Mouse (Mus musculus) activated CD4-positive, CD25-positive, alpha-beta regulatory T cell, adult 4 months (primary cell): ENCODE data around the gene Crim1. TPM values are rescaled to one million over a fixed set of nuclear protein-coding genes. Genes with fewer than 3 reads are reported as not detected.
A peak's percentile ranks its signal among the peaks of the same experiment; 100 is the strongest.

Source experiments
- ATAC-seq: one replicate; pipeline ENCODE4 v1.8.0; 2017
- polyA plus RNA-seq, 2 experiments: library from polyadenylated mRNA; unstranded; fragments of 100-300 nt; shearing (Covaris generic); gene quantifications; one replicate each; pipeline ENCODE4 v1.2.1; 2017

The Crim1 gene
- polyA plus RNA-seq, 2 experiments from 2014 or later = 5.6 to 7.7 TPM

DNA sequence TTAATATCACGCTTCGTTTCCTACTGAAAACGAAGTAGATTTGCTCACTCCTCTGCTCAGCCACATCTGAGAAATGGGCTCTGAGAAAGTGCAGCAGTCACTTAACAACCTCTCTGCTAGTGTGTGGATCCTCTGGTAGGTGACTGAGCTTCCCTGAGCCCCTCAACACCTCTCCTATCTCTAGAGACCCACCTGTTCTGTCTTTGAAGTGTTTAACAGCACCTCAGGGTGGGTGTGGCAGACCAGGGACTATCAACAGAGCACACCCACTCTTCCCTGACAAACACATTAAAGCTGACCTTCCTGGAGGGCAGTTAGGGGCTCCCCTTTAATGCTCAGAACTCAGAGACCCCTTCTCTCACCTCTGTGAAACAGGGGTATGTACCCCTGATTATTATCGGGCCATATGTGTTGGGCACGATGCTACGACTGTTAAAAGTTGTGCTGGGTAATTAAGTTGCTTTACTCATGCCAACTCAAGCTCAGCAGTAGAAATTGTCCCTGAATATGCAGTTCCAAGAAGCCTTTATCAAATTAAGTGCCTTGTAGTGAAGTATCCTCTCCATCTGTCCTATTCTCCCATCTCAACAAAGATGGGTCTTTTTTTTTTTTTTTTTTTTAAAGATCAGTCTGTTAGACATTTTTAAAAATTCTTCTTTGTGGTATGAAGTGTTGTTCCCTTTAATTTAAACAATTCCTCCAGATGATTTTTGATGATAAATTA is 90.3 kb downstream of the Crim1 start:
- ATAC-seq = no peak

DNA sequence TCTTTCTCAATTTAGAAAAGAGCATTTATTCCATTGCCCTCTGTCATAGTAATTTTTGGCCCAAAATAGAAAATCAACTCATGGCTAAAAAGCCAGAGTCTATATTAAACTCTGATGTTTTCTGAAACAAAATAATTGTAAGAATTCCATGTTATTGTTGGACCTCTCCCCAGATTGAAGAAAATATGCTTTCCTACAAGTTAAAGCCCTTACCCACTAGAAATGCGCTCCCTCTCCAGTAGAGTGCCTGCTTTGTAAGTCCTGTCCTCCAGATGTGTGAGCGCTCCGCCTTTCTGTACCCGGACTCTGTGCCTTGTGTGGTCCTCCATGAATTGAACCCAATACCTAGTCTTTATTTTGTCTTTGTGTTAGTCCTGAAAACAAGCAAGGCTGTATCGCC is 91.0 kb downstream of the Crim1 start:
- ATAC-seq = no peak

DNA sequence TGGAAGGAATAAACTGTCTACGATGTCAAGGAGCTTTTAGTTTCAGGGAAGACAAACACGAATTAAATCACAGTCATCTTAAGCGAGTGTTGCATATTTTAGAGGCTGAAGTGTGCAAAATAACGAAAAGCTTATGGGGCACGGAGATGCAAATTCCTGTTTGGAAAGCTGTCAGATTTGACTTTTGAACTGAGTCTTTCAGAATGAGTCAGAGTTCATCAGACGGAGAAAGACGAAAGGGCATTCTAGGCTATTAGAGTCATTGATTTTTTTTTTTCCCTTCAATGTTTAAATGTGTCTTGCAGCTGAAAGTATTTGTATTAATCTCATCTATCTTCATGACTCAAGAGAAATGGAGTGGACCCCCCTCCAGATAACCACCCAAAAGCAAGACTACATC is 92.3 kb downstream of the Crim1 start:
- ATAC-seq = no peak

DNA sequence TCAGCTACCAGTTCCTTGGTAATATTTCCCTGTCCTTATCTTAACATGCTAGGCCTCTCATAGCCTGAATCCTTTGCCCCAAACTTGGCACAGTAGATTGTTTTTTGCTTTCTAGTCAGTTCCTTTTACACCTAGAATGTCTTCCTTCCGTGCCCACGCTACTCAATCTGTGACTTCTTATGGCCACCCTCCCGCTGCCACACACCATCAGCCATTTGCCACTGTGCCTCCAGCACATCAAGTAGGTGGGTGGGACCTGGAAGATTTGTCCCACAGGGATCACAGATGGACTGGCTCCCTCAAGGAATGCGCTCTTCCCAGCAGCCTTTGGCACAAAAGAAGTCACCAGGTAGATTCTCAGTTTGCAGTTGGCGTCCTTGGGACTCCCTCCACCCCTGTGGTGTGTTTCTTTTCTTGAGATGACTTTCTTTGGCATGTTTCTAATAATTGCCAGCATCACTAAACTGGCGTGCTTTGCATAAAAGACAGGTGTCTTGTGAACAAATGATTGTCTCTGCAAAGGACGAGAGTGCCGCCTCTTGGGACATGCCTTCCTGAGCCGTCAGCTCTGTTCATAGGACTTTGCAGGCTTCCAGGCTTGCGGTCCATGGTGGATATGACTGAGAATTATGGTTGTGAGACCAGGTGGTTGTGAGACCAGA is 92.9 kb downstream of the Crim1 start:
- no peak for ATAC-seq

DNA sequence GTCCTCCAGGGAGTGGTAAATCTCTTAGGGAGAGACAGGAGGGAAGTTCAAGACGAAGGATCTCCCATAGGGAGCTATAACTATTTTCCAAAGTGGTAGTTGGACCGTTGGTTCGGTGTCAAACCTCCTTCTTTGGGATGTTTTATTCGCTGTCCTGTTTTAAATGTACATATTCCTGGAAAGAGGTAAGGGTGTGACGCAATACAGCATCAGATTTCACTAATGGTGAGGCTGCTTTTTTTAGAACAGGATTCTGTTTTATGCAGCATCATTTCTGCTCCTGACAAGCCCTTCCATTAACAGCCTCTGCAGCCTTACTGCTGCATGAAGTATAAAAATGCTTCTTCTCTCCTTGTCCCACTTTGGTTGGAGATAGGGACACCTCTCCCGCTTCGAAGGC is 95.9 kb downstream of the Crim1 start:
- ATAC-seq = no peak

DNA sequence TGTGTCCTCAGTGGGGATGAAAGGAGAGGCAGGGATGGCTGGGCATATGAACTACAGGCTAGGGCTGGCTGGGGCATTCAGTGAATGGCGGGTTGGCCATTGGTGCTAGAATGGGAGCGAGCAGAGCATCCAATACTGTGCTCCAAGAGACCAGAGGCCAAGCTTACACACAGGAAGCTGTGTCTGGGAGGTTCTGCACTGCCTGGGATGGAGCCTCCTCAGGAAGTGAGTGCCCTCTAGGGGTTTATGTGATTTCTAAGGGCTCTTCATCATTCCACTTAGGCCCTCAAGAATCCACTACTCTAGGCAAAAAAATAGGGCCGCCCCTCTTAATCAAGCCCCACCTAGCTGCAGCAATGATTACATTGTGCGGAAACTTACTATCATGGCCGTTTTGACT is 98.1 kb downstream of the Crim1 start:
- ATAC-seq = no peak

DNA sequence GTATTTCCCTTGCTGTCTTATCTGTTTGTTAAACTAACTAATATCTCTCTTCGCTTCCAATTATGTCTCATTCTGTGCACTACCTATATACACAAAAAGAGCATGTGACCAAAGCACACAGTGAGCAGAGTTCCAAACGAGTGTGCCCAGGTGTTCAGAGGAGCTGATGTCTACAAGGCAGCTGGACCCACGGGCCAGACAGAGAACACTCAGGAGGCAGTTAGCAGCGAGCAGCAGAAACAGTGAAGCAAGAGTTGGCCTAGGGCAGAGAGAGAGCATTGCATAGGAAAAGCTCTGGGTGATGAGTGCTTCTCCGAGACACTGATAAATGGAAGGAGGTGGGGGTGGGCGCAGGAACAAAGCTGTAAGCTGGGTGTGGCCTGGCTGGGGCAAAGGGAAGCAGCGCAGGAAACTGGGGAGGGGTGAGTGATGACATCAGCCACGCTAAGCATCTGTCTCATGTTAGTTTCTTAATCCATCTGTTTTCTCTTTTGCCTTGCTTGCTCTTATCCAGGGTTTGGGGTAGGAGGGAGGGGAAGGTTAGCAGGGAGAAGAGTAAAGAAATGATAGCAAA is 99.0 kb downstream of the Crim1 start:
- no peak for ATAC-seq

DNA sequence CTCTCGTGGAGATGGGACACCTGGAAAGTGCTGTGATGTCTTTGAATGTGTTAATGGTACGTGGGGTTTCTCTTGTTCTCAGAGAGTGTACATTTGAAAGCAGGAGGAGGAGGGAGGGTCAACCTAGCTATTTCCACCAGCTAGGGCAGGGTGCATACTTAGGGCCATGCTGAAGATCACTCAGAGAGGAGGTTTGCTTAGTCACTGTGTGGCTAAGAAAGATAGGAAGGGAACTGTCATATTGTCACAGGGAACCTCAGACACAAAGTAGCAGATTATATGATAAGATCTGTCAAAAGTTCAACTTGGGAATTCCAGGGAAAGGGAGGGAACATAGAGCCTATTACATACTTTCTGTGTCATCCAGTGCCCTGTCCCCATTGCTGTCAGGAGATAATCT is 103.0 kb downstream of the Crim1 start:
- ATAC-seq = no peak

DNA sequence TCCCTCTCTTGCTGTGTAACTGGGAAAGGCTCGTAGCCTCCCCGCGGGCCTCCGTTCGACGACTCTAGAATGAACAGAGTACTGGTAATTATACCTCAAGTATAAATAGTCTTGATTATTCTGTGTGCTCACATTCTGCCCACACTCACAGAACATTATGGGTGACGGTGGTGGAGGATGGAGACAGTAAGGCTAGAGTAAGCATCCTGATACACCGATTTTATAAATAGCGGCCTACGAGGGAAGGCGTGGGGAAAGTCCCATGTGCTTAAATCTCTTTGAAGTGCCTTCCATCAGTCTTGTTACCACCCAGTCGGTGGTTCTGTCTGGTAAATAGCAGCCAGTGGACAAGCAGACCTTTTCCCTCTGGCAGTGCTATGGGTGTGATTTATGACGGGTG is 104.0 kb downstream of the Crim1 start:
- peak; percentile 58 for ATAC-seq

DNA sequence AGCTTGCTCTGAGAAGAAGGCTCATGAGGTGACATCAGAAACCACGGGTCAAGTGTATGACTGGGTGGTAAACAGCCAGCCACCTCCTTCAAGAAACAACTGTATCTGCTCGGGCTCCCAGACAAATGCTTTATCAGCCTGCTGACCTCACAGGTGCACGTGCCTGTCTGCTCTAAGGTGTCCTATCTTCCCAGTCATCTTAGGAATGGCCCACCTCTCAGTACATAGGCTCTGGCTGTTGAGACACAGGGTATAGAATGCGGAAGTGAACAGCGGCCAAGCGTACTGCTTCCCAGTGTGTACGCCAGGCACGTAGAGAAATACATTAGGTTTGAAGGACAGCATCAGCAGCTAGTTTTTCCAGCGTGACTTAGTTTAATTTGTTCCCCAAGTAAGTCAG is 106.4 kb downstream of the Crim1 start:
- no peak for ATAC-seq

DNA sequence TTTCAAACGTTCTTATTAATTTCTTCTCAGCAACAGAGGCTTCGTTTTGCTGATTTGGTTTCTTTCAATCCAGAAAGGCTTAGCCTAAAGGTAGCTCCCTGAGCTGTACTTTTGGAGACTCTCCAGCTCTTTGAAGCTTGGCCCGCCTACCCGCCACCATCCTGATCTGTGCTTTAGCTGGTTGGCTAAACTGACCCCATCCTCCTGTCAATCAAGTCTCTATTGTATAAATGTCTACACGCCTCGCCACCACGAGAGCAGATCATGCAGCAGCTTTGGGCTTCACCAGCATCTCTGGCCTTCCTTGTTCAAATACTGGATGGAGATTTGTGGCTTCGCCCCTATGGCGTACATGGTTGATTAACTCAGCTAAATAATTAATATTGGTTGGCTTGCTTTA is 108.2 kb downstream of the Crim1 start:
- ATAC-seq = no peak

DNA sequence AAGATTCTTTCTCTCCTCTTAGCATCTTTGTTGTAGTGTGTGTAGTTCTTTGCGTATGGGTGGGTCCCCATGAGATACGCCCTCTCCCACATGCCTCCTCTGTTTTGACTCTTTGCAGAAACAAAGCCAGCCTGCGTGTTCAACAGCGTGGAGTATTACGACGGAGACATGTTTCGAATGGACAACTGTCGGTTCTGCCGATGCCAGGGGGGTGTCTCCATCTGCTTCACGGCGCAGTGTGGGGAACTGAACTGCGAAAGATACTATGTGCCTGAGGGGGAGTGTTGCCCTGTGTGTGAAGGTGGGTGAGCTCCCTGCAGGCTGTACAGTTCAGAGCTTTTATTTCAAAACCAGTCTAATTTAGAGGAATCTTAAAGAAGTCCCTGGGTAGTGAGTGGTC is 113.0 kb downstream of the Crim1 start:
- no peak for ATAC-seq

DNA sequence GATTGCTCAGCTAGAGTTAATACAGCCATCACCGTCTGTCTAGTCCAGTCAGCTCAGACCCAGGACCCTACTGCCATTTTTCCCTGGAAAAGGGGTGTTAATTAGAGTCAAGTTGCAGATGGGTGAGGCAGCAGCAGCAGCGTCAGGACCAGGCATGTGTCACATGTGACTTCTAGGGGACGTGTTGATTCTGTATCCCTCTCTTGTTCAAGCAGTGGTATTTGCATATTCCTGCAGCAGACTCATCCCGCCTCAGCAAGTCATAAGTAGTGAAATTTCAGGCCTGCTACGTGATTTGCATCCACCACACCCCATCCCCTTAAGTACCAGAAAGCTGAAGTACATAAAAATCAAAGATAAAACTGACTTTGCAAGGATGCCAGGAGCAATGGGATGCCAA is 113.6 kb downstream of the Crim1 start:
- ATAC-seq = no peak

DNA sequence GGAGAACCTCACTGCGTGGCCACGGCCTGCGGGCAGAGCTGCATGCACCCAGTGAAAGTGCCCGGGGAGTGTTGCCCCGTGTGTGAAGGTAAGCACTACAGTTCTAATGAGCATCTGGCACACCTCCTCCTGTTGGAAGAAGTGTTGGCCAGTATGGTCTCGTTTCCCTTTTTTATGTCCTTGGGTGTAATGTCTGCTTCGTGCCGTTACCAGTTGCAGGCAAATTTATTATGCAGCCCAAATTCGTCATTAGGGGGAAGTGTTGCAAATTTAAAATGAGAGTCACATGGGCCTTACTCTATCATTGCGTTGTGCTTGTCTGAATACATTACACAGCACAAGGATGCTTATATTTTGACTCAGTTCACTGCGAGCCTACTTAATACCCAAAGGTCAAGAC is 115.6 kb downstream of the Crim1 start:
- no peak for ATAC-seq

DNA sequence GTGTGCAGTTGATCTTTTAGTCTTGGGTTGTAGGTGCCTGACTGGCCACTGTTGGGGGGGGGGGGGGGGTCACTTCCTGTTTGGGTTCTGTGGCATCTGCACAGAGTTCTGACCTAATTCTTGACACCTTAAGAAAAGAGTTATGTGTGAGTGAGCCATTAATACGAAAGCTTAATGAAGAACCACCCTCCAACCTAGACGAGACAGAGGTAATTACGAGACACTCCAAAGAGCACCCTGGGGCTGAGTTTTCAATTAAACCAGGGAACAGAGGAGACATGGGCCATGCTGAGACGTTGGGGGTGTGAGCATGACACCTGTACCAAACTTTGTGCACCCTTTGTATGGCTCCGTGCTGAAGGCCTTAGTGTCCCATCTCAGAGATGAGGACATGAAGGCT is 117.3 kb downstream of the Crim1 start:
- ATAC-seq = no peak

DNA sequence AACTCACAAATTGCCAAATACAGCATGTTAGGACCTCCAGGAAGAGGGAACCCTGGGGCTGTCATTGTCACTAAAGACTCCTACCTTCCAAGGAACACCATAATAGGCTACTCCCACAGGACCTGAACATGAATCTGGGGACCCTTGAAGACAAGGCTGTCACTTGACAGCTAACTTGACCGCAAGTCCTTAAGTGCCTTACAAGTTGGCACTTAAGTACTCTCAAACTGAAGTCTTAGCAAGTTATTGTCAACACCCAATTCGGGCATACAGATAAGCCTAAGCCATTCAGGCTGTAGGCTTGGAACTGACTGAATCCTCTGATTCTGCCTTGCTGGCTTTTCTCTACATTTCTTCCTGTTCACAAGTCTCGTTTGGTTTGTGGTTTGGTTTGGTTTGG is 118.8 kb downstream of the Crim1 start:
- ATAC-seq = no peak

DNA sequence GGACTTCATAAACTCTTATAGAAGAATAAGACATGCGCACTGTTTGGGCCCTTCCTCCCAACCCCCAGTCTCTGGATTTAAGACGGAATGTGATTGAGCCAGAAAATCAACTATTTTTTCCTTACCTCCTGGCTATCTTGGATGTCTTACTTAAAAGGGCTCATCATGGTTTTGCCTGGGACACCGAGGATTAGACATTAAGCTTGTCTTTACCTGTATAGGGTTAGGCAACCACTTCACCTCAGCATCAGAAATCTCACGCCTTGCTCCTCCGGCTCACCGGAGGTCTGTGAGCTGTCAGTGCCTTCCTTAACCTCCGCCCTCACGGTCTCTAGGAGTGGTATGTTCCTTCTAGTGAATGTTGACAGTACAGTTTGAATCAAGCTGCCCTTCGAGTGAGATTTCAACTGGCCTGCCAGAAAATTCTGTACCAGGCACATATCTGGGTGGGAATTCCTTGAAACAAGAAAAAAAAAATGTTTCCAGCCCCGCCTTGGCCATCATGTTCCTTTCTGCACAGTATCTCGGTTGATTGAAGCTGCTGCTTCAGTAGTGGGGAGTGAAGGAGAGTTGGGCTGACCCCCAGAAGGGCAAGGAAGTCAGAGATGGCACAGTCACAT is 121.3 kb downstream of the Crim1 start:
- no peak for ATAC-seq

DNA sequence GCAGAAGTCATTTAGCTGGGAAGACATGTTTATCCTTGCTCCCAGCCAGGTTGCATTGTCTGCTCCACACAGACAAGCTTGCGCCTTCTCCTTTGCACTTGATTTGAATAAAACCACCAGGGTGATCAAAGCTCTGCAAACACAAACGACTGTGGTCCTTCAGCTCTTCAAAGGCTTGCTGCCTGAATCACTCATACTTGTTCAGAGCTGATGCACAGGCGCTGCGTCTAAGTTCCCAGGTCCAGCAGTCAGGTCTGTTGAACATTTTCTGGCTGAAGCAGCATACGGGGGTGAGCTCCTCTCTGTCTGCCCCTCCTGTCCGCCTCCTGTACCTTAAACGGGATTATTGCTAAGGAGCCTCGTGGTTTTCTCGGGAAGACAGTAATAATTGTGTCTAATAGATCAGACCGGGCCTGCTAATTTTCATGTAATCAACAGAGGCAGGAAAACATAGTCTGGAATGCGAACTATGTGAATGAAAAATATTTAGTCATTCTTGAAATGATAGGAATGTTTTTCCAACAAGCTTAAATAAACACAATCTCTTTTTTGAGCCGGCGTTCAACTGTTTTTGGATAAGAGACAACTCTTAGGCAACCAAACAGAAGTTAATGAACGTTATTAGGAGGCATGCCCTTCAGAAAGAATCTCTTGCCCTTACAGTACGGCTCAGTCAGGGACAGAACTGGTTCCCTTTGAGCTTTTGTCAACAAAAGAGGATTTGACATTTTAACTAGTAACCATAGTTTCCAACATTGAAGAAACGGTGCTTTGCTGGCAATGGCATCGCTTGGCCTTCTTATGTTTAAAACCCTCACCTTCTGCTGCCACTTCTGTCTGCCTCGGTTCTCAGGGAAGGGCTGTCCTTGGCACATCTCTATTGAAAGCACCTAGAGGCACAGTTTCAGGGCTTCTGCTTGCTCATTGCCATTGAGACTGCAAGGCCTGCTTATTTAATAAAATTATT is 122.6 kb downstream of the Crim1 start:
- no peak for ATAC-seq

DNA sequence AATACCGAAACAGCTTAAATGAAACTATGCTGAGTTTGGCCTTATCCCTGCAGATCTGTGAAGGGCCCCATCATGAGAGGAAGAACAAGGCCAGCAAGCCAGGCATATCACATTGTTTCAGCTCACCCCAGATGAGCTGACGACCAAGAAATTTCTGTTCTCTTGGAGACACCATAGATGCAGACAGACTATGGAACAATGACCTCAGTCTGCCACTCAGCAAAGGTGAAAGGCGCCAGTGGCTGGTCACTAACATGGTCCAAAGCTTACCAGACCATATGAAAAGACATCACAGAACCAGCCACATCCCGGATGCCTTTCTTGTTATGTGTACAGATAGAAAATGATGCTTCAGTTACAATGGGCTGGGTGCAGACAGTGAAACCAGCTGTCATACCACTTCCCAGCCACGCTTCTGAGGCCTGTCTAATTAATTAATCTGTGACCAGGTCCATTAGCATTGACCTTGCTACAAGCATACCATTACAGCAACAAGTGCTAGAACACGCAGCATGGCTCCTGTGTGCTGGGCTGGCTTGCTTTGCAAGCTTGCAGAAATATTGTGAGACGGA is 125.8 kb downstream of the Crim1 start:
- no peak for ATAC-seq

DNA sequence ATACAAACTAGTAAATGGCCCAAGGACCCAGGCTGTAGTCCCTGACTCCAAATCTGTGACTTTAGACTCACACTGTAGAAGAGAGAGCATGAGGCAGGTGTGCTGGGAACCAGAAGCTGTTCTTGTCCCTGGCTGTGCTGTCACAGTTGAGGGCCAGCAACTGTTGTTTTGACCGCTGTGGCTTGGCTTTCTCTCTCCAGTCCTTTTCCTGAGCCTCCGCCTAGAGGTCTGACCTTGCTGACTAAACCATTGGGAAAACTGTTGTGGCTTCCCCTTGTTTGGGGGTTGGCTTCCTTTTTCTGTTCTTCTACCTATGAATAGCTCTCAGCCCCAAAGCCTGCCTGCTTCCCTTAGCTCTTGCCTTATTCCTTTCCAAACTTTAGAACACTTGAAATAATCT is 126.3 kb downstream of the Crim1 start:
- no peak for ATAC-seq

DNA sequence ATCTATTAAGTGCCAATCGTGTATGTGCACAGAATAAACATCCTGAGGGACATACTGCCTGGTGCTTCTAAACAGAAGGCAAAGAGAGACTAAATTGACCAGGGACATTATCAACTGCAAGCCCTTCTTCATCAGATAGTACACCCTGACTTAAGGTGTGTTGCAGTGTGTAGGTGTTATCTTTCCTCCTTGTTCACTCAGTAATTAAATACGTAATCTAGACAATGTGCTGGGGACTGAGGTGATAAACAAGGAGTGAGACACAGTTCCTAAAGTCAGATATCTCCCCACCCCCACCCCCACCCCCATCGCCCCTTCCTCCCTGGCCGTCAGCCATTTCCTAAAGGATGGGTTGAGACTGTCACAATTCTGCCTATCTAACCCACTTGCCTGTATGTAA is 127.1 kb downstream of the Crim1 start:
- no peak for ATAC-seq

DNA sequence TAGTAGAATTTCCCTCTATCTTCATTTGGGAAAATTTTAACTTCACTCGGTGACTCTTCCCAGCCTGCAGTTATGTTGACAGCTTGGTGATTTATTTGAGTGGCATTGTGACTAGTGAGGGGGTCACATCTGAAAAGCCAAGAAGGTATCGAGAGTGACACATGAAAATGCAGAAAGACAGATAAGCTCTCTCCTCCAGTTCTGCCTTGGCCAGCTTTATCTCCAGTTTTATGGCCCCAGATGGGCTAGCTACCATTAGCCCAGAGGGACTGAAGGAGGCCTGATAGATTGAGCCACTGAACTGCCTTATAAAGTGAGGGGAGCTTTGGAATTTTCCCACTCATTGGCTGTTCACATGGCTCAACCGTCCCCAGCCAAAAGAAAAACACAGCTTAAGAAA is 128.2 kb downstream of the Crim1 start:
- no peak for ATAC-seq
